Mouse (Mus musculus) ES-Bruce4 (cell line): Measurements from ENCODE around the gene Dmrtc2.

ENCODE experiments used
- CTCF ChIP-seq: IDR thresholded peaks from one replicate; pipeline ENCODE4 v1.8.1; 2011; ENCODE audit warnings: low read depth, low read length
- EP300 ChIP-seq: IDR thresholded peaks from 2 replicates; pipeline ENCODE4 v1.6.1; 2011; ENCODE audit warnings: low read depth, low read length; ENCODE audit not compliant: insufficient read depth
- POLR2A ChIP-seq: IDR thresholded peaks from one replicate; pipeline ENCODE4 v1.8.1; 2011; ENCODE audit warnings: low read length; ENCODE audit not compliant: insufficient read depth

DNA sequence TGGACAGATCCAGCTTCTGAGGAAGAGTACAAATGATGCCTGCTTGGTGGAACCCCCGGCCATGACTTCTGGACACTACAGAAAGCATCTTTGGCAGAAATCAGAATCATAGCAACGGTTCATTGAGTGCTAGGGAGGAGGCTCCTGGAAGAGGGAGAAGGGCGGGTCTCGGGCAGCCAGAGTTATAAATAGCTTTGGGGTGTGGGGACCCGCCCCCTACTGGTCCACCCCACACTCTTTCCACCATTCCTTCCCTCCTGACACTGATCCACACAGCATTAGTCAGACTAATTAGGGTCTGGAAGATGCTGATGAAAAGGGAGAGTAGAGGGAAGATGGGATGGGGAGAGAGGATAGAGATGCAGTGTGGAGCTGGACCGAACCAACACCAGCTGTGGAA, 36.7 kb downstream of the Dmrtc2 start:
- TF ChIP-seq CTCF = no peak
- TF ChIP-seq POLR2A = no peak
- TF ChIP-seq EP300 = no peak
